18 mouse cellular contexts compared by ENCODE assay signal in genomic region chr6:115225519-115225918, GRCm38 (mm10). TPM values are rescaled to one million over a fixed set of nuclear protein-coding genes. Genes with fewer than 3 reads are reported as not detected.
A peak's percentile ranks its signal among the peaks of the same experiment; 100 is the strongest.
DNase-seq lines count a peak whose midpoint lies in the region; ATAC-seq lines count a peak whose summit lies in the region.
"Had no signal": no experiment of that assay in that cellular context is flagged by ENCODE, and none has a peak within 500 bp of the region (broad histone marks: within the 10 kb centered on the region; RNA-seq: fewer than 3 reads in every experiment).

No protein-coding gene starts in this region.

- H3K36me3 ChIP-seq in forebrain, embryonic 16.5 days (ENCODE audit: control insufficient read depth, insufficient read depth) = no peaks in the 10 kb centered on the region
- H3K36me3 ChIP-seq in embryonic facial prominence, embryonic 10.5 days (replicated peaks) = no peaks in the 10 kb centered on the region
- H3K36me3 ChIP-seq: embryonic facial prominence, embryonic 15.5 days; hindbrain, embryonic 15.5 days had no signal

- no peak overlapping the region for H3K4me3 ChIP-seq in forebrain, embryonic 16.5 days (replicated peaks; ENCODE audit: low read length)
- H3K4me3 ChIP-seq in embryonic facial prominence, embryonic 10.5 days = no peak overlapping the region
- H3K4me3 ChIP-seq: embryonic facial prominence, embryonic 15.5 days; hindbrain, embryonic 15.5 days; myocyte had no signal

- H3K4me2 ChIP-seq in forebrain, embryonic 16.5 days (ENCODE audit: low read length) = no peak overlapping the region
- H3K4me2 ChIP-seq: embryonic facial prominence, embryonic 15.5 days; hindbrain, embryonic 15.5 days had no signal

- H3K9me3 ChIP-seq in forebrain, embryonic 16.5 days (ENCODE audit: control insufficient read depth, low read length) = no peaks in the 10 kb centered on the region
- H3K9me3 ChIP-seq in embryonic facial prominence, embryonic 10.5 days = no peaks in the 10 kb centered on the region
- H3K9me3 ChIP-seq: embryonic facial prominence, embryonic 15.5 days; hindbrain, embryonic 15.5 days had no signal

- peak; percentile 37 to 80 for DNase-seq in adrenal gland, adult (ENCODE audit: inconsistent age in 2 of 2, low spot score in 1 of 2)
- DNase-seq in adrenal gland, adult 8-10 months = no peak
- DNase-seq in right cerebral cortex, postnatal 10 days (ENCODE audit: low spot score in 2 of 2) = peak; percentile 52 to 57
- DNase-seq in right cerebral cortex, postnatal 25 days = no peak
- peak; percentile 56 for DNase-seq in telencephalon, adult 2 months (ENCODE audit: low read depth, low spot score)
- DNase-seq in spleen, postnatal 14 days (ENCODE audit: low spot score in 2 of 2) = no peak
- no peak for DNase-seq in embryonic facial prominence, embryonic 10.5 days (ENCODE audit: low spot score)
- DNase-seq: kidney, postnatal 10 days had no signal

- peak; percentile 52 for ATAC-seq in forebrain, embryonic 16.5 days

- no peak overlapping the region for H3K9ac ChIP-seq in forebrain, embryonic 16.5 days (replicated peaks; ENCODE audit: low read depth, low read length)
- H3K9ac ChIP-seq: embryonic facial prominence, embryonic 15.5 days; hindbrain, embryonic 15.5 days had no signal

- peaks cover 13% of the 10 kb centered on the region; the same call in 1 of the 2 replicates for H3K4me1 ChIP-seq in forebrain, embryonic 16.5 days (replicated peaks; ENCODE audit: control insufficient read depth, insufficient read depth, low read length)
- H3K4me1 ChIP-seq in embryonic facial prominence, embryonic 10.5 days = peaks cover 14% of the 10 kb centered on the region
- H3K4me1 ChIP-seq: embryonic facial prominence, embryonic 15.5 days had no signal

- WGBS in forebrain, embryonic 16.5 days = 26% methylated on average over 3 of the region's 3 CpGs
- 77% methylated on average over 3 of the region's 3 CpGs for WGBS in embryonic facial prominence, embryonic 10.5 days

- H3K27me3 ChIP-seq in forebrain, embryonic 16.5 days (replicated peaks; ENCODE audit: control insufficient read depth, insufficient read depth, low read length) = no peaks in the 10 kb centered on the region
- no peaks in the 10 kb centered on the region for H3K27me3 ChIP-seq in embryonic facial prominence, embryonic 10.5 days (replicated peaks; ENCODE audit: low read depth, poor library complexity, severe bottlenecking)
- H3K27me3 ChIP-seq: embryonic facial prominence, embryonic 15.5 days; hindbrain, embryonic 15.5 days had no signal

- no peak overlapping the region for H3K27ac ChIP-seq in forebrain, embryonic 16.5 days (ENCODE audit: low read length)
- no peak overlapping the region for H3K27ac ChIP-seq in embryonic facial prominence, embryonic 10.5 days (replicated peaks)
- H3K27ac ChIP-seq: embryonic facial prominence, embryonic 15.5 days had no signal

RNA-seq across cellular contexts. Expression of gene Gm17482, which starts 1.6 kb away (rescaled TPM):
- total RNA-seq in adrenal gland, adult 8-10 months (2022) = not detected
- polyA plus RNA-seq in forebrain, embryonic 16.5 days (2015; fragmentation: Nextera tagmentation; extraction: Ambion mirVana) = not detected in 2 replicates
- polyA plus RNA-seq in embryonic facial prominence, embryonic 10.5 days (2016; fragmentation: Nextera tagmentation; extraction: Ambion mirVana) = not detected in 2 replicates
- total RNA-seq: gastrocnemius, adult 18-20 months; left cerebral cortex, postnatal 25 days; megakaryocyte progenitor cell, adult 5-6 weeks had no signal
- polyA plus RNA-seq: embryonic facial prominence, embryonic 15.5 days; heart, embryonic 14.5 days; hindbrain, embryonic 15.5 days; liver, embryonic 16.5 days; myocyte; thymus, postnatal 0 days had no signal

RNA-seq across cellular contexts. Expression of gene Timp4, which starts 26.5 kb away (rescaled TPM):
- total RNA-seq in adrenal gland, adult 8-10 months (2022) = 10 to 100 TPM in 1 of 4 experiments, 1 to 10 TPM in 2, under 1 TPM in 1; 0.94 to 11.5 (median 2.9) TPM
- polyA plus RNA-seq in forebrain, embryonic 16.5 days (2015; fragmentation: Nextera tagmentation; extraction: Ambion mirVana) = 2.7 and 3.1 TPM in 2 replicates
- 0.16 and 0.35 TPM in 2 replicates for polyA plus RNA-seq in embryonic facial prominence, embryonic 10.5 days (2016; fragmentation: Nextera tagmentation; extraction: Ambion mirVana)
- total RNA-seq: megakaryocyte progenitor cell, adult 5-6 weeks had no signal
- polyA plus RNA-seq: liver, embryonic 16.5 days had no signal

Comparison
In these comparisons a context has a peak if more than half of its experiments do, and no peak if none do; other contexts are left out.
1. DNase-seq: peak in adrenal gland, adult (2 of 2), right cerebral cortex, postnatal 10 days (2 of 2) and telencephalon, adult 2 months (single experiment); none in adrenal gland, adult 8-10 months (single experiment), right cerebral cortex, postnatal 25 days (single experiment), spleen, postnatal 14 days (0 of 2) and embryonic facial prominence, embryonic 10.5 days (single experiment).